Mouse (Mus musculus): ENCODE measurements around the gene Nsfl1c. TPM values are rescaled to one million over a fixed set of nuclear protein-coding genes. Genes with fewer than 3 reads are reported as not detected.
A peak's percentile ranks its signal among the peaks of the same experiment; 100 is the strongest.

Gene Nsfl1c
- total and polyA plus RNA-seq, 2 experiments from 2014 or later = 37.7 to 117 TPM

- H3K4me2 ChIP-seq (ENCODE audit: low read depth, low read length) = peak overlapping the region; percentile 67
- H3K9ac ChIP-seq (replicated peaks; ENCODE audit: low read depth, low read length) = 0 out of 2 replicates have a peak overlapping the region, but pooled peaks have one; percentile 12
- peak overlapping the region; percentile 33 for H3K27ac ChIP-seq (ENCODE audit: low read depth)
- DNase-seq (ENCODE audit: low spot score) = no peak
- H3K4me3 ChIP-seq (ENCODE audit: low read depth, low read length) = peak overlapping the region; percentile 80
- ATAC-seq (ENCODE audit: insufficient read depth, low read depth) = no peak
- no peak for TF ChIP-seq EP300 (IDR thresholded peaks at IDR 0.05; ENCODE audit: low read depth)
- TF ChIP-seq CTCF (IDR thresholded peaks at IDR 0.05; ENCODE audit: low read depth) = no peak
- 38% methylated on average over 6 of the region's 6 CpGs for WGBS
- peaks cover 36% of the 10 kb centered on the region for H3K36me3 ChIP-seq (replicated peaks; ENCODE audit: control insufficient read depth, insufficient read depth, low read length)
- H3K27me3 ChIP-seq (ENCODE audit: control insufficient read depth, insufficient read depth, low read length) = no peaks in the 10 kb centered on the region
- H3K9me3 ChIP-seq (replicated peaks; ENCODE audit: control insufficient read depth, low read length) = no peaks in the 10 kb centered on the region
- peaks cover 36% of the 10 kb centered on the region for H3K4me1 ChIP-seq (ENCODE audit: control insufficient read depth, insufficient read depth)
These were observed 50.7 kb downstream of the Nsfl1c start for GRCm38 (mm10) chr2:151544673-151545072.

- H3K4me1 ChIP-seq (ENCODE audit: control insufficient read depth, insufficient read depth) = peaks cover 47% of the 10 kb centered on the region
- peaks cover 54% of the 10 kb centered on the region for H3K36me3 ChIP-seq (replicated peaks; ENCODE audit: control insufficient read depth, insufficient read depth, low read length)
- H3K4me3 ChIP-seq (ENCODE audit: low read depth, low read length) = peak overlapping the region; percentile 8; the same call in 1 of the 2 replicates
- peak overlapping the region; percentile 67 for H3K4me2 ChIP-seq (ENCODE audit: low read depth, low read length)
- H3K9me3 ChIP-seq (replicated peaks; ENCODE audit: control insufficient read depth, low read length) = no peaks in the 10 kb centered on the region
- 75% methylated on average over 4 of the region's 4 CpGs for WGBS
- DNase-seq (ENCODE audit: low spot score) = no peak
- ATAC-seq (ENCODE audit: insufficient read depth, low read depth) = no peak
- no peak for TF ChIP-seq CTCF (IDR thresholded peaks at IDR 0.05; ENCODE audit: low read depth)
- no peak for TF ChIP-seq EP300 (IDR thresholded peaks at IDR 0.05; ENCODE audit: low read depth)
- H3K27me3 ChIP-seq (ENCODE audit: control insufficient read depth, insufficient read depth, low read length) = no peaks in the 10 kb centered on the region
- H3K27ac ChIP-seq (ENCODE audit: low read depth) = no peak overlapping the region
- H3K9ac ChIP-seq (replicated peaks; ENCODE audit: low read depth, low read length) = no peak overlapping the region
These were observed 52.6 kb downstream of the Nsfl1c start for GRCm38 (mm10) chr2:151546571-151546970.

- no peak overlapping the region for H3K4me3 ChIP-seq (ENCODE audit: low read depth, low read length)
- ATAC-seq (ENCODE audit: insufficient read depth, low read depth) (no peak), DNase-seq (ENCODE audit: low spot score) (no peak)
- no peak for TF ChIP-seq CTCF (IDR thresholded peaks at IDR 0.05; ENCODE audit: low read depth)
- WGBS = 75% methylated on average over 3 of the region's 3 CpGs
- H3K27ac ChIP-seq (ENCODE audit: low read depth) = no peak overlapping the region
- peaks cover 34% of the 10 kb centered on the region for H3K4me1 ChIP-seq (ENCODE audit: control insufficient read depth, insufficient read depth)
- H3K9ac ChIP-seq (replicated peaks; ENCODE audit: low read depth, low read length) = no peak overlapping the region
- H3K27me3 ChIP-seq (ENCODE audit: control insufficient read depth, insufficient read depth, low read length) = no peaks in the 10 kb centered on the region
- H3K36me3 ChIP-seq (replicated peaks; ENCODE audit: control insufficient read depth, insufficient read depth, low read length) = peaks cover 79% of the 10 kb centered on the region
- no peak overlapping the region for H3K4me2 ChIP-seq (ENCODE audit: low read depth, low read length)
- no peaks in the 10 kb centered on the region for H3K9me3 ChIP-seq (replicated peaks; ENCODE audit: control insufficient read depth, low read length)
These were observed 55.7 kb downstream of the Nsfl1c start for GRCm38 (mm10) chr2:151549615-151550121.

Other genes with a start within 250 kb of the Nsfl1c start
- gene 4921509C19Rik, start 18.0 kb upstream of the Nsfl1c start, total RNA-seq (2014; rRNA removed; ENCODE audit: low replicate concordance) = not detected in 2 replicates
- not detected in 2 replicates for gene 4921509C19Rik, start 18.0 kb upstream of the Nsfl1c start, polyA plus RNA-seq (2015; fragmentation: Nextera tagmentation; extraction: Ambion mirVana)
- gene Fkbp1a, start 48.3 kb downstream of the Nsfl1c start, total RNA-seq (2014; rRNA removed; ENCODE audit: low replicate concordance) = 71.3 and 72.5 TPM in 2 replicates
- gene Fkbp1a, start 48.3 kb downstream of the Nsfl1c start, polyA plus RNA-seq (2015; fragmentation: Nextera tagmentation; extraction: Ambion mirVana) = 454 and 476 TPM in 2 replicates
- gene Sdcbp2, start 78.4 kb downstream of the Nsfl1c start, total RNA-seq (2014; rRNA removed; ENCODE audit: low replicate concordance) = 1.7 and 8.0 TPM in 2 replicates
- gene Sdcbp2, start 78.4 kb downstream of the Nsfl1c start, polyA plus RNA-seq (2015; fragmentation: Nextera tagmentation; extraction: Ambion mirVana) = 1.8 and 2.2 TPM in 2 replicates
- gene Snph, start 138.4 kb downstream of the Nsfl1c start, total RNA-seq (2014; rRNA removed; ENCODE audit: low replicate concordance) = 0.11 and 0.15 TPM in 2 replicates
- 0.05 TPM in 1 of 2 replicates, not detected in the other for gene Snph, start 138.4 kb downstream of the Nsfl1c start, polyA plus RNA-seq (2015; fragmentation: Nextera tagmentation; extraction: Ambion mirVana)
- not detected in 2 replicates for gene Rad21l, start 174.4 kb downstream of the Nsfl1c start, total RNA-seq (2014; rRNA removed; ENCODE audit: low replicate concordance)
- gene Rad21l, start 174.4 kb downstream of the Nsfl1c start, polyA plus RNA-seq (2015; fragmentation: Nextera tagmentation; extraction: Ambion mirVana) = not detected in 2 replicates
- 1.2 and 1.6 TPM in 2 replicates for gene Tmem74b, start 207.8 kb downstream of the Nsfl1c start, total RNA-seq (2014; rRNA removed; ENCODE audit: low replicate concordance)
- gene Tmem74b, start 207.8 kb downstream of the Nsfl1c start, polyA plus RNA-seq (2015; fragmentation: Nextera tagmentation; extraction: Ambion mirVana) = 3.6 and 3.8 TPM in 2 replicates